Mouse (Mus musculus) cortical plate, adult 2 months (tissue): ENCODE measurements at regions not wholly inside any gene's neighbourhood (a gene's known extent, or its start where the extent isn't known, plus 50 kb on each side); places are given as distances from the start of the nearest gene placed in this dataset.

ENCODE experiments used
- CTCF ChIP-seq: fragments of 200-500 bp; IDR thresholded peaks from 2 replicates; pipeline ENCODE4 v1.5.1; 2011; ENCODE audit warnings: mild to moderate bottlenecking, control low read depth, low read length; ENCODE audit not compliant: insufficient read depth; ENCODE audit errors: extremely low read depth
- POLR2A ChIP-seq: fragments of 200-500 bp; IDR thresholded peaks from 2 replicates; pipeline ENCODE4 v1.6.1; 2011; ENCODE audit warnings: mild to moderate bottlenecking, low read length, control low read depth; ENCODE audit not compliant: insufficient read depth; ENCODE audit errors: extremely low read depth

DNA sequence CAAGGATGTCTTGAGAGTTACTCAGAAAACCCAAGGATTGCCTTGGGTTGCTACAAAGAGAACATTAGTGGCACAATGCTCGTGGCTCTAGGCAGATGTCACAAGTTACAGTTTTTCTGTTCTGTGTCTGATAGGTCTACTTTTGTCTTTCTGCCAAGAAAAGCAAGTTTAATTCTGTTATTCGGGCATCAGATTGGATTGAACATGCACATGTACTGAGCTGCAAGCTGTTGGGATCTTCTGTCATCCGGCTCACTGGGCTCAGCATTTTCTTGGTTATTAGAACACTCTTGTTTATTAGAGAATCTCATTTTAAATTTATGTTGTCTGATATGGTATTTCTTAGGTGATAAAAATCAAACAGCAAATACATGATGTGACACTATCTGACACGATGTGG lies 126.8 kb upstream of the Dap start:
- TF ChIP-seq POLR2A: no peak
- no peak for TF ChIP-seq CTCF
